Mouse (Mus musculus): ENCODE results near the gene E2f4. TPM values are rescaled to one million over a fixed set of nuclear protein-coding genes. Genes with fewer than 3 reads are reported as not detected.

Gene E2f4
- 289 and 294 TPM in 2 replicates for total RNA-seq (2015; ENCODE audit: low replicate concordance)
- total RNA-seq (2017; ENCODE audit: low replicate concordance): 120 and 129 TPM in 2 replicates

DNA sequence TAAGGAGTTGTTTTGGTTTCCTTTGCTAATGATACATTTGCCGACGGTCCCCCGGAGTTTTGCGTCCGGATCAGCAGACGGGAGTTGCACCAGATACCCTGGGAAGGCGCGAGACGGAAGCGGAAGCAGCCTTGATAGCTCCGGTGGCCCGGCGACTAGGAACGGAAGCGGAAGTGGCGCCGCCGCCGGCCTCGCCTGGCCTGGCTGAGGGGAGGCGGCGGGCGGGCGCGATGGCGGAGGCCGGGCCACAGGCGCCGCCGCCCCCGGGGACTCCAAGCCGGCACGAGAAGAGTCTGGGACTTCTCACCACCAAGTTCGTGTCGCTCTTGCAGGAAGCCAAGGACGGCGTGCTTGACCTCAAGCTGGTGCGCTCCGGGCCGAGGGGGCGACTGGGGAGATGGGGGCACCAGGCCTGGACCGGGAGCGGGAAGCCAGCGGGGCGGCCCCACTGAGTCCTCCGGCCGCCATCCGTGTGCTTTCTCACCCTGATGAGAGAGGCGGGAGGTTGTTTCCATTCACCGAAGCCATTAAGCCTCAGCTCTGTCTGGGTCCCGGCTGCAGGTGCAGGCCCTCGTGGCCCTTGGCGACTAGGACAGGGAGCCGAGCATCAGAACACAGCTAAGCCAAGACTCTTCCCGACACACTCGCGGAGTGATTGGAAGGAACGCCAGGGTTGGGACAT is at the start of gene E2f4:
TSS of gene E2f4 (plus strand) at position 153 of the 682 bp plus-strand sequence.
- peak; percentile 73 for ATAC-seq (replicated peaks; ENCODE audit: low FRiP score, poor library complexity, severe bottlenecking)

DNA sequence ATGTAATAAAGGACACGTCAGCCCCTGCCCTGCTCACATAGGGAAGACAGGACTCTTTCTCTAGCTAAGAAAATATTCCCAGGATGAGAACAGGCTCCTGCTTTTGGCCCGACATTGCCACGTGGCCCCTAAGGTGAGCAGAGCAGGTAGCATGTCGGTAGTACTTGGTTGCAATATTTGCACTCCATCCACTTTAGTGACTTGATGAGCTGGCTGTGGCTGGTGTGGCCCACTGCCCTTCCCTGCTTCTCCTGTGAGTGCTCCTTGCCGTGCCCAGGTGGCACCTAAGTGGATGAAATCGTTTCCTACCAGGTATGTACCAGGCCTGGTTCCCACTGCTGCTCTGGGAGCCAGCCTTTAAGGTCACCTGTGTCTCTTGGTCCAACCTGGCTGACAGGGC is 45.5 kb upstream of the E2f4 start:
- ATAC-seq (replicated peaks; ENCODE audit: low FRiP score, poor library complexity, severe bottlenecking): no peak

DNA sequence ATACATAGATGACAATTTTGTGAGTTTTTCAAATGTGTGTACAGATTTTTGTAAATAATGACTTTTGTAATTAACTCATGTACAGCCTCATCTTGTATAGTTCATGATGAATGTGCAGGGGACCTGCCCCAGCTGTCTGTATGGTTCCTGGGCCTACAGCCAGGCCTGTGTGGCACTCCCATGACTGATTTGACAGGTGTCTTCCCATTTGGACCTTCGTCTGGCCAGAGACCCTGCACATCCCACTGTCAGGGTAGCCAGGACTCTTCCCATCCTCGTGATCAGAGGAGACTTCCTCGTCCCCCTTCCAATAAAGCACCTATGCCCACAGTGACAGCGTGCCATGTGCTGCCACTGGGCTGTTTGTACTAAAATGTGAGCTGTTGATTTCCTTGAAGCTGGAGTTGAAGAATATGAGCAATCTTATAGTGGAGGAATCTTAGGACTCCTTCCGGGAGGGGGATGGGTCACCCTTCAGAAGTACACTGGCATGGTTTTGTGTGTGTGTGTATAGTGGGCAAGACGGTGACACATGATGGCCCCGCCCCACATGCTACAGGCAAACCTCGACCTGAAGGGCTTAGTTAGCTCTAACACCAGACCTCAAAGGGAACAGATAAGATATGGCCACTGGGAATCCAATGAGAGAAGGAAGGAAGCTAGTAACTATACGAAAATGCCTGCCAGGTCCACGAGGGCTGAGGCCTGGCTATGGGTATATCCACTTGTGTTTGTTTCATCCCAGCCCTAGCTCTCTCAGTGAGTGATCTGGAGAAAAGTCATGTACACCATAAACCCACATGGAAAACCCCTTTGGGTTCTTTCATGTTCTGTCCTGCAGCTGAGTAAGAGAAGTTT is 44.6 kb upstream of the E2f4 start:
- ATAC-seq (replicated peaks; ENCODE audit: low FRiP score, poor library complexity, severe bottlenecking): no peak

DNA sequence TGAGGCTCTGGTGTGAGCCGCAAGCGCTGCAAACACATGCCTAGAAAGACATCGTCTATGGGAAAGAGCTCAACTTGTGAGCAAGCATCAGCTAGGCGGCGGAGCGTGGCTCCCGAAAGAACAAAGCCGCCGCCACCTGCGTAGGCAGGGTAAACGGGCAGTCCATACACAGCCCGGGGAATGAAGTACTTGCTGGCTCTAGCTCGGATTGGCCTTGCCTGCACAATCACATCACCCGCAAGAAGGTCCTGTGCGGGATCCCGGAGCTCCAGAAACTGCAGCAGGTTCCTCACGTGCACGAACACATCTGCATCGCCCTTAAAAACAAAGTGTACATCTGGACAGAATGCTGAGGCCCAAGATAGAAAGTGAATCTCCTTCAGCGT is 43.7 kb upstream of the E2f4 start:
- ATAC-seq (replicated peaks; ENCODE audit: low FRiP score, poor library complexity, severe bottlenecking): no peak

DNA sequence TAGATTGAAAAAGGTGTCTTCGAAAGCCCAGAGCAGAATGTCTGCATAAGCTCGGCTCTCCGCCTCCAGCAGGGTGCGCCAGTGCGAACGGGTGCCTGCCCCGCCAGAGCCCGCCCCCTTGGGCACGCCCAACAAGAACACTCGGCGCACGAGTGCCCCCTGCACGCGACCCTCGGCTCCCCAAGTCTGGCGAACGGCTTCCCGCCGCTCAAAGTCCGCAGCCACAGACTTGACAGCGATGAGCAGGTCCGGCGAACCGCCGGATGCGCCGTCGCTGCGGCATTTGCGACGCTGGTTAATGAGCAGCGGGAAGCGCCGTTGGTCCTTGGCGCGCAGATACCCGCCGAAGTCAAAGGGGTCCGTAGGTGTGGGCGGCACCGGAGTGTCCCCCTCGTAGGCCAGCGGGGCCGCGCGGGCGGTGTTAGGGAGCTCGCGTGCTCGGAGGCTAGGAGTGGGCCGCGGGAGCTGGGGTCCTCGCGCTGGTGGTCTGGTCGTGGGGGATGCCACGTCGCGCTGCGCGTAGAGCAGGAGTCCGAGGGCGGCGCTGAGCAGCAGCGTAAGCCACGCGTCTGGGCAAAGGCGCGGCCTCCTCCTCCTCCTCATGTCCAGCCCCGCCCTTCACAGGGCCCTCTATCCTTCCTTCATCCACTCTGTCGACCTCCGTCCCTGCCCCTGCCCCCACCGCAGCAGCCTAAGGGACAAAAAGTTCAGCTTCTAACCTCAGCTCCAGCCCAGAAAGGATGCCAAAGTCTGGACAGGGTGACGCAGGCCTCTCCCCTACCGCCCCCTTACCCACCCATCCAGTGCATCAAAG is 43.1 kb upstream of the E2f4 start:
- peak; percentile 83 for ATAC-seq (replicated peaks; ENCODE audit: low FRiP score, poor library complexity, severe bottlenecking)

DNA sequence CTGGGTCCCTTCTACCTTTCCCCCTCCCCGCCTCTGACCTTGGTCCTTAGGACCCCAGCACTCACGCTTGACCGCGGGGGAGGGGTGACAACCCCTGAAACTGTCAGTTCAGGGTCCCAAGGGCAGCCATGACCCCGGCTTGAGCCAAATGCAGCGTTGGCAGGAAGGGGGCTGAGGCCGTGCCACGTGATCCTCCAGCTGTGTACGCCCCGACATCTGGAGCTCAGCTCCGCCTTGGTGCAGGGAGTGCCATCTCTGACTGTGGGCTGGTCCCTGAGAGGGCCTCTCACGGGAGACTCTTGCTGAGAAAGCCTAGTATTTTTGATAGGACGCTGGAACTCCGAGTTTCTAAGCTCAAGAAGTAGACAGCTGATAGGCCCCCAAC is 42.5 kb upstream of the E2f4 start, which contains the start of gene B3gnt9:
TSS of gene B3gnt9 (minus strand) at position 188 of the 385 bp plus-strand sequence.
- peak; percentile 73 for ATAC-seq (replicated peaks; ENCODE audit: low FRiP score, poor library complexity, severe bottlenecking)

DNA sequence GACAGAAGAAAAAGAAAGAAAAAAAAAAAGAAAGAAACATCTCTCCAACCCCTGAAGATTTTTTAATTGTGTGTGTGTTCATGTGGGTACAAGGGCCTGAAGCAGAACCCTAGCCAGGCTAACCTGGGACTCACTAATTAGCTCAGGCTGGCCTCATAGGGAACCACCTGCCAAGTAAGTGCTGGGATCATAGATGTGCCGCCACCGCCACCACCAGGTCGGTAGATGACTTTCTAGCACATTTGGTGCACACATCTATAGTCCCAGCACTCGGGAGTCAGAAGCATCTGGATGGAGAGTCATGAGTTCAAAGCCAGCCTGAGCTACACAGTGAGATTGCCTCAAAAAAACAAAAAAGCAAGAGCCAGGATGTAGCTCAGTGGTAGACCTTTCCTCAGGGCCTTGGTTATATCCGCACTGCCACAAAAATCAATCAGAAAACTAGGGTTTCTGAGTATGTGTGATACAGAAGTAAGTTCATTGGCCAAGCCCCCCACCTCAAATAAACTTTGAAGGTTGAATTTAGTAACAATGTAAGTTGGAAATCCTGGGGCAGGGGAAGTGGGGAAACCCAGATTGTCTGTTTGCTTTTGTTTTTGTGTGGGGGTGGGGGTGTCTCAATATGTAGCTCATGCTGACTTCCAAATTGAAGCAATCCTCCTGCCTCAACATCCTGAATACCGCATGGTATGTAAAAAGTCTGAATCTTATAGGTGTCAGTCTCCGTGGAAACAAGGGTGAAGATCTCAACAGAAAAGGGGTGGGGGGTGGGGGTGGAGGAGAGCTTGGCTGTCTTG is 39.9 kb upstream of the E2f4 start:
- ATAC-seq (replicated peaks; ENCODE audit: low FRiP score, poor library complexity, severe bottlenecking): no peak

DNA sequence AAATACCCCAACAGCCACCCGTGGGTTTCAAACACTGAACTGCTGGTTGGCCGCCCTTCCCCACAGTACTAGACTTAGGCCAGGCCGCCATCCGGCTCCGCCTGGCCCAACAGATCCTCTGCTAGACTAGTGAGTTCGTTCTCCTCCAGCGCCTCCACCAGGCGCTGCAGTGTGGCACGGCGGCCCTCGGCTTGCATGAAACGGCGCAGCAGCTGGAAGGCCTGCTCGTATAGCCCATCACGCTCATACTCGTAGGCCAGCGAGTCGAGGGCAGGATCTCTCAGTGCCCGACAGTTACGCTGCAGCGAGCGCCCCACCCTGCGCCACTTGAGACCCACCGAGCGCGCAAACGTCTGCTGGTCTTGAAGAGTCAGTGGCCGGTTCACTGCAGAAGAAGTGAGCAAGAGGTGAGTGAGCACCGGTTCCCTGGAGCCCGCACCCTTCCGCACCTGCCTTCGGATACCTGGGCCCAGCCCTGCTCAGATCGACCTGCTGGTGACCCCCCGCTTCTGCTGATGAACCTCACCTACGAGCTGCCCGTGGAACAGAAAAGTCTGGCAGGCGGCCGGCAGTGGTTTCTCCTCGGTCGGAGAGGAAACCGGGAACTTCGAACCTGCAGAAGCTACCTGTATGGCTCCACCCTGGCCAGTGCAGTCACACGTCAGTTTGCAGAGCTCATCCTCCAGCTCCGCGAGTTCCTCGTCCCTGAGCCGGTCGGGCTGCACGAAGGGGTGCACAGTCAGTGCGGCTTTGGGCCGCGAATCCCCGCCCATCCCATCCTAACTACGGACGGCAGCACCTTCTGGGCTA is 38.3 kb upstream of the E2f4 start:
- ATAC-seq (replicated peaks; ENCODE audit: low FRiP score, poor library complexity, severe bottlenecking): peak; percentile 7; the same call in 1 of the 2 replicates

DNA sequence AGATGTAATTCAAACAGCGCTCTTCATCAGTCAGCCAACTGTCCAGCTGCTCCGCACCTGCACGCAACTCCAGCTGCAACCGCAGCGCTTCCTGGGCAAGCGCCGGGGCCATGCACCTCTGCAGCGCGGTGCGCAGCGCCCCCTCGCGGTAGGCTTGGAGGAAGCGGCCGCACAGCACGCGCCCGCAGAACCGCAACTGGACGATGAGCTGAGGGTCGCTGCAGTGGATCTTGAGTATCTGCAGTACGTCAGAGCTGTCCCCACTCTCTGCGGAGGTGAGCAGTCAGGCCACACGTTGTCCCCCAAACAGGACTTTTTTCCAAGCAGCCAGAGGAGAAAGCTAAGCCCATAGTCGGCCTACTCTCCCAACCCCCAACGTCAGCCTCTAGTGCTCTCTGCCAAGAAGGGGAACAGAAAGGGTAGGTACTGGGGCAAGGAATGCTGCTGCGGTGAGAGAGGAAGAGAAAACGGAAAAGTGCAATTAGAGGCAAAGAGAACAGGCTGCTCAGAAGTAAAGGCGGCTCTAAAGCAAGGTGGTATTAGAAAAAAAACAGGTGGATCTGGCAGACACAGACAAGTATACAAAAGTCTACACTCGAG is 37.6 kb upstream of the E2f4 start:
- peak; percentile 66 for ATAC-seq (replicated peaks; ENCODE audit: low FRiP score, poor library complexity, severe bottlenecking)

DNA sequence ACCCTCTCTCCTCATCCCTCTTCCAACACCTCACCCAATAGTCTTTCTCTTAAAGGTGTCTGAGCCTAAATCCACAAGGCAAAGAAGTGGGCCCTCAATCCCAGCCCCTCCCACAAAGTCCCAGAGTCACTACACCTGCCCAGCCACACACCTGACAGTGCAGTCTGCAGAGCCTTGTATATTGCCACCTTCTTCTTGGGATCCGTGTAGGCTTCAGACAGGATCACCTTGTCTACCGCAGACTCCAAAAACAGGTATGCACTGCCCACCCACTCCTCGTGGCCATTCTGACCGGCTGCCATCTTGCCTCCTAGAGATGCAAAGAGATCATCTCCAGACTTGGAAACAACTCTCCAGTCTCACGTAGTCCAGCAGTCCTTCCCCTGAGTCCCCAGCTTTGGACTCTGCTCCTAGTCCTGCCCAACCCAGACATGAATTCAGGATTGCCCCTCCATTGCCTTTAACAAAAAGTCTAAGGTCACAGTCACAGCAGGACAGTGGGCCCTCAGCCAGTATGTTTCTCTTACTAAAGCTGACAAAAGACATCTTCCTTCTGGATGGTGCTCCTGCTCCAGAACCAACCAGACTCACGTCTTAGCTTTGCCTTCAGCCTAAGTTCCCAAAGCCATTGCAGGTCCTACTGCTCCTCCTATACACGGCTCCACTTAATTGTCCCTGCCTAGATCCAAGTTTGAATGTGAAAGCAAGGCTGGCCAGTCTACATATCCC is 36.9 kb upstream of the E2f4 start:
- no peak for ATAC-seq (replicated peaks; ENCODE audit: low FRiP score, poor library complexity, severe bottlenecking)

DNA sequence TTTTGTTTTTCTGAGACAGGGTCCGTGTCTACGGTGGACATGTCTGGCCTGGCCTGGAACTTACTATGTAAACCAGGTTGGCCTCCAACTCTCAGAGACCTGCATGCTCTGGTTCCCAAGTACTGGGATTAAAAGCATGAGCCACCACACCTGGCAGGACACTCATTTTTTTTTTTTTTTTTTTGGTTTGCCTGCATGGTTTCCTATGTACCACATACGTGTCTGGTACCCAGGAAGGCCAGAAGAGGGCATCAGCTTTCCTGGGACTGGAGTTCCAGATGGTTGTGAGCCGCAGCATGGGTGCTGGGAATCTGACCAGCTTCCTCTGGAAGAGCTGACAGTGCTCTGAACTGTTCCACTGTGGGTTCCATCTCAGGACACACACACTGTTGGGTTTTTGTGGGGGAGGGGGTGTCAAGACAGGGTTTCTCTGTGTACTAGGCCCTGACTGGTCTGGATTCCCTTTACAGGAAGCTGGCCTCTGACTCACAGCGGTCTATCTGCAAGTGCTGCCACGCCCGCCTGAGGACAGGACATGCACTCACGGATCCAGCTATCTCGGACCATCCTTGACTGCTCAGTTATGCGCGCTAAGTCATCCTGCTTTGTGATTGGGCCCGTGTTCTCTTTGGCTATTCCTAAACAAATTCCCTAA is 36.0 kb upstream of the E2f4 start:
- no peak for ATAC-seq (replicated peaks; ENCODE audit: low FRiP score, poor library complexity, severe bottlenecking)

DNA sequence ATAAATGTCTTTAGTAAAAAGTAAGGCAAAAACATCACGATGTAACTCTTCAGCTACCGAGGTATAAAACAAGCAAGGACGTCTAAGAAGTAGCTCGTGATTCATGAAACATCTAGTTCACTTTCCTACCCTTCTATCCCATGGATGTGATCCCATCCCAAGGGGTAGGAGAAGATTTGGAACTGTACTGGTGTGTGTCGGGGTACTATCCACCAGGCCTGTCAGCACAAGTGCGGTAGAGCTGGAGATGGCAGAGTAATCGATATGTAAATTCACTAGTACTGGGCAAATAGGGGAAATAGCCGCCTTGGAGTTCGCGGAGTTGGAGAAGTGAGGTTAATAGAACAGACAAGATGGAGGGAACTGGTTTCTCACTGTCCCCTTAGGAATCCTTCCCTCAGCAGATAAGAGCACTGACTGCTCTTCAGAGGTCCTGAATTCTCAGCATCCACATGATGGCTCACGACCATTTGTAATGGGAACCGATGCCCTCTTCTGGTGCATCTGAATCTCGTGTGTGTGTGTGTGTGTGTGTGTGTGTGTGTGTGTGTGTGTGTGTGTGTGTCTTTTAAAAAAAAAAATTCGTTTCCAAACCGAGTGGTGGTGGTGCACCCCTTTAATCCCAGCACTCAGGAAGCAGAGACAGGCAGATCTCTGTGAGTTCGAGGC is 34.1 kb upstream of the E2f4 start:
- ATAC-seq (replicated peaks; ENCODE audit: low FRiP score, poor library complexity, severe bottlenecking): no peak

DNA sequence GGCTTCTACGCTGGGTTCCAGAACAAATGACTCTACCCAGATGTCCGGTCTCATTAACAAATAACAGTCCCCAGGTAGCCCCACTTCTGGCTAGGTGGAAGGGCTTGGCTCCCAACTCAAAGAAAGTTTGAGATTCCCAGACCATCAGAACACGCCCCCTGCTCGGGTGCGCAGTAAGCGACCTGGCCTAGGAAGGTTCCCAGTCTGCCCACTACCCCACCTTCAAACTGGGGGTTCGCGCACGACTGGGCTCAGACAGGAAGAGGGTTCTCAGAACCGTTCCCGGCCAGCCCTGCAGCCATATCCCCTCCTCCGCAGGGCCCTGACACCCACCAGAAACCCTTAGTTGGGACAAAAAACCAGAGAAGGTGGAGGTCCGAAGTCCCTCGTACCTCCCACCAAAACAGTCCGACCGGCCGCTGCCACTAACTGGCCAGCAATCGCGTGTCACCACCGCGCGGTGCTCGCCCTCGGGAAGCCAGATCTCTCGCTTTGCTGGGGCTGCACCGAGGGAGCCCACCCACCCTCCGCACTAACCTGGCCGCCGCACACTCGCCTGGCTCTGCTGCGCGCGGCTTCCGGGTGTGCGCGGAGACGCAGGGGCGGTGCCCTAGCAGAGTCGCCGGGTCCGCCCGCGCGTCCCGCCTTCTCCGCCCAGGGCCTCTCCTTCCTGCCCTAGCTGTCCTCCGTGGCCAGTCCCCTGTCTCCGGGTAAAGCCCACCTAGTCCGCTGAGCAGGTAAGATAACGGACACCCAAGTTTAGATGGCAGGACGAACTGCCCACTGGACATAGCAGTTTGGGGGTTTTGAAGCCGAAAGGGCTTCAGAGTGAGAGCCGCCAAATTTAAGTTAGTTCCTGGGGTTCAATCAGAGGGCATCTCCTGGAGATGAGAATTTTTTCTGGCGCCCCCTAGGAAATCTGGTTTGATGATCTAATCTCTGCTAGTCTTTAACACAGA is 33.2 kb upstream of the E2f4 start, which contains the start of the genes Tradd and Fbxl8:
TSS of gene Tradd (minus strand) at position 586 of the 959 bp plus-strand sequence.
TSS of gene Fbxl8 (plus strand) at position 625 of the 959 bp plus-strand sequence.
- peak; percentile 90 for ATAC-seq (replicated peaks; ENCODE audit: low FRiP score, poor library complexity, severe bottlenecking)

DNA sequence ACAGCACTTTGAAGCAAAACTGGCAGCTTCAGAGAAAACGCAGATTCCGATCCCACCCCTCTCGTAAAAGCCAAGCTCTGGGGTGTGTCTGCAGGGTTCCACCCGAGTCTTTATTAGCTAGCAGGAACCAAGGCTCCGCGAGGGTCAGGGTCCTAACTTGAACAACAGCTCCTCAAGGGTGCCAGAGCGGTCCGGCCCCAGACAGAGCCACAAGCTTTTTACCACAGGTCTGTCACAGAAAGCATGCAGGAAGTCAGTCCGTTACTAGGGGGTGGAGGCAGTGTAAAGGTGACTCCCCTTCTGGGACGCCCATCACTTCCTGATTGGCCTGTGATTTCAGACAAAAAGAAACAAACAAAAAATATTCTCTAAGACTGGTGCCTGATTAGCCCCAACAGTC is 32.3 kb upstream of the E2f4 start:
- ATAC-seq (replicated peaks; ENCODE audit: low FRiP score, poor library complexity, severe bottlenecking): no peak

DNA sequence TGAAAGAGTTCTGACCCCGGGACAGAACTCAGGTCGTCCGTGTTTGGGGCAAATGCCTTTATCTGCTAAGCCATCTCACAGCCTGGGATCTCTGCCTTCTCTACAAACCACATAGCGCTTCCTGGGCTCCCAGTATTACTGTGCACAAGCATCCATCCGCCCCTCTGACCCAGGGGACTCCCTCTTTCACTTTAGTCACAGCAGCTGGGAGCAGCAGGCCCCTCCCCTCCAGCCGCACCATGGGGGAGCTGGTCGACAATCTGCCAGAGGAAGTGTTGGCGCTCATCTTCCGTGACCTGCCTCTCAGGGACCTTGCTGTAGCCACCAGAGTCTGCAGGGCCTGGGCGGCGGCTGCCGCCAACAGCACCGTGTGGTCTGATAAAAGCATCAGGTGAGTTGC is 30.7 kb upstream of the E2f4 start:
- no peak for ATAC-seq (replicated peaks; ENCODE audit: low FRiP score, poor library complexity, severe bottlenecking)

Measured in erythroblast, adult 5-6 weeks (primary cell).